Mouse (Mus musculus) forebrain, embryonic 10.5 days (tissue): ENCODE measurements around the gene Naa16. TPM values are rescaled to one million over a fixed set of nuclear protein-coding genes. Genes with fewer than 3 reads are reported as not detected.

Source experiments
- DNase-seq: peaks from one replicate; pipeline ENCODE4 v3.0.0-alpha.2; 2017; ENCODE audit warnings: low spot score; ENCODE audit errors: extremely low spot score
- H3K27ac ChIP-seq: fragments of 300-500 bp; sonication (generic); 2 replicates; pipeline ENCODE4 v1.5.1; 2016; ENCODE audit warnings: mild to moderate bottlenecking
- H3K27me3 ChIP-seq: fragments of 300-500 bp; sonication (generic); 2 replicates; pipeline ENCODE4 v1.6.1; 2016; ENCODE audit warnings: mild to moderate bottlenecking; ENCODE audit not compliant: poor library complexity, severe bottlenecking
- H3K36me3 ChIP-seq: fragments of 300-500 bp; sonication (generic); replicated peaks from 2 replicates; pipeline ENCODE4 v1.6.1; 2016; ENCODE audit warnings: mild to moderate bottlenecking, moderate library complexity
- H3K4me1 ChIP-seq: fragments of 300-500 bp; sonication (generic); 2 replicates; pipeline ENCODE4 v1.6.1; 2016
- H3K4me3 ChIP-seq: fragments of 300-500 bp; sonication (generic); 2 replicates; pipeline ENCODE4 v1.5.1; 2016; ENCODE audit warnings: mild to moderate bottlenecking, moderate library complexity
- H3K9me3 ChIP-seq: fragments of 300-500 bp; sonication (generic); 2 replicates; pipeline ENCODE4 v1.6.1; 2016; ENCODE audit warnings: mild to moderate bottlenecking, moderate library complexity
- WGBS: fragments of 180-500 bp; shearing (Covaris S2); methylation state at CpG from one replicate; pipeline ENCODE4 v1.1.7; 2016; 5-methylcytosine and 5-hydroxymethylcytosine counted together
- polyA plus RNA-seq: library from polyadenylated mRNA; unstranded; fragments of >200 nt; fragmentation: Nextera tagmentation; extraction: Ambion mirVana; gene quantifications from 2 replicates; pipeline ENCODE4 v1.2.1, GENCODE M21; 2016

Gene Naa16
- polyA plus RNA-seq, 1 experiment from 2014 or later = 51.8 TPM

- 24% methylated on average over 8 of the region's 8 CpGs for whole genome bisulfite sequencing
- H3K27me3 ChIP-seq = no peaks in the 10 kb centered on the region
- H3K4me1 ChIP-seq = peaks cover 18% of the 10 kb centered on the region
- H3K27ac ChIP-seq = peak overlapping the region; percentile 73
- H3K36me3 ChIP-seq = no peaks in the 10 kb centered on the region
- no peaks in the 10 kb centered on the region for H3K9me3 ChIP-seq
- peak; percentile 55 for DNase-seq
- H3K4me3 ChIP-seq = no peak overlapping the region
Observed at GRCm38 (mm10) chr14:79321152-79321551, 69.4 kb downstream of the Naa16 start.

GRCm38 (mm10) chr14:79317602-79318001, 73.0 kb downstream of the Naa16 start:
- WGBS = 86% methylated on average over 2 of the region's 2 CpGs
- no peak overlapping the region for H3K4me3 ChIP-seq
- DNase-seq = no peak
- H3K9me3 ChIP-seq = no peaks in the 10 kb centered on the region
- H3K4me1 ChIP-seq = peaks cover 16% of the 10 kb centered on the region
- H3K36me3 ChIP-seq = no peaks in the 10 kb centered on the region
- H3K27ac ChIP-seq = no peak overlapping the region
- H3K27me3 ChIP-seq = no peaks in the 10 kb centered on the region

- Histone ChIP-seq H3K9me3 (no peaks in the 10 kb centered on the region), H3K27ac (peak overlapping the region; percentile 41; the same call in 1 of the 2 replicates), H3K4me1 (peaks cover 18% of the 10 kb centered on the region), H3K36me3 (no peaks in the 10 kb centered on the region), H3K4me3 (no peak overlapping the region), H3K27me3 (no peaks in the 10 kb centered on the region)
- no peak for DNase-seq
- 69% methylated on average over 7 of the region's 7 CpGs for WGBS
Observed at GRCm38 (mm10) chr14:79315877-79316276, 74.7 kb downstream of the Naa16 start.

- no peaks in the 10 kb centered on the region for H3K9me3 ChIP-seq
- 87% methylated on average over 12 of the region's 12 CpGs for whole genome bisulfite sequencing
Observed at GRCm38 (mm10) chr14:79314245-79315010, 76.2 kb downstream of the Naa16 start.

GRCm38 (mm10) chr14:79313439-79314175, 77.0 kb downstream of the Naa16 start:
- Histone ChIP-seq H3K4me3 (no peak overlapping the region), H3K36me3 (no peaks in the 10 kb centered on the region), H3K9me3 (no peaks in the 10 kb centered on the region), H3K27me3 (0 out of 2 replicates have a peak, but pooled peaks cover 4% of the 10 kb centered on the region), H3K27ac (0 out of 2 replicates have a peak overlapping the region, but pooled peaks have one; percentile 48), H3K4me1 (peaks cover 20% of the 10 kb centered on the region)
- WGBS = 76% methylated on average over 8 of the region's 8 CpGs
- DNase-seq = no peak

More at GRCm38 (mm10) chr14:79314245-79315010, 76.2 kb downstream of the Naa16 start:
- H3K27me3 ChIP-seq = no peaks in the 10 kb centered on the region
- H3K36me3 ChIP-seq = no peaks in the 10 kb centered on the region
- H3K27ac ChIP-seq = 0 out of 2 replicates have a peak overlapping the region, but pooled peaks have one; percentile 48
- peaks cover 13% of the 10 kb centered on the region; the same call in 1 of the 2 replicates for H3K4me1 ChIP-seq
- no peak overlapping the region for H3K4me3 ChIP-seq
- DNase-seq = no peak

GRCm38 (mm10) chr14:79312719-79313118, 77.9 kb downstream of the Naa16 start:
- H3K4me1 ChIP-seq = peaks cover 29% of the 10 kb centered on the region
- no peak overlapping the region for H3K27ac ChIP-seq
- H3K27me3 ChIP-seq = 0 out of 2 replicates have a peak, but pooled peaks cover 4% of the 10 kb centered on the region
- H3K9me3 ChIP-seq = no peaks in the 10 kb centered on the region
- no peak overlapping the region for H3K4me3 ChIP-seq
- H3K36me3 ChIP-seq = no peaks in the 10 kb centered on the region
- WGBS = 86% methylated on average over 4 of the region's 4 CpGs
- no peak for DNase-seq

- Histone ChIP-seq H3K4me3 (no peak overlapping the region), H3K4me1 (peaks cover 36% of the 10 kb centered on the region), H3K36me3 (no peaks in the 10 kb centered on the region), H3K9me3 (no peaks in the 10 kb centered on the region), H3K27me3 (0 out of 2 replicates have a peak, but pooled peaks cover 4% of the 10 kb centered on the region), H3K27ac (no peak overlapping the region)
- no peak for DNase-seq
- WGBS = 71% methylated on average over 4 of the region's 4 CpGs
Observed at GRCm38 (mm10) chr14:79311918-79312454, 78.6 kb downstream of the Naa16 start.

GRCm38 (mm10) chr14:79309115-79309514, 81.5 kb downstream of the Naa16 start:
- H3K9me3 ChIP-seq = no peaks in the 10 kb centered on the region
- peaks cover 30% of the 10 kb centered on the region for H3K4me1 ChIP-seq
- 60% methylated on average over 4 of the region's 4 CpGs for WGBS
- H3K27me3 ChIP-seq = peaks cover 14% of the 10 kb centered on the region; the same call in 1 of the 2 replicates
- DNase-seq = no peak
- H3K36me3 ChIP-seq = no peaks in the 10 kb centered on the region
- no peak overlapping the region for H3K27ac ChIP-seq
- H3K4me3 ChIP-seq = no peak overlapping the region

GRCm38 (mm10) chr14:79308364-79308763, 82.2 kb downstream of the Naa16 start:
- WGBS = 22% methylated on average over 4 of the region's 4 CpGs
- Histone ChIP-seq H3K27ac (peak overlapping the region; percentile 36), H3K9me3 (no peaks in the 10 kb centered on the region), H3K27me3 (peaks cover 18% of the 10 kb centered on the region), H3K36me3 (no peaks in the 10 kb centered on the region), H3K4me1 (peaks cover 30% of the 10 kb centered on the region), H3K4me3 (no peak overlapping the region)
- no peak for DNase-seq

- Histone ChIP-seq H3K9me3 (no peaks in the 10 kb centered on the region), H3K4me3 (no peak overlapping the region), H3K27me3 (peaks cover 22% of the 10 kb centered on the region), H3K4me1 (peaks cover 30% of the 10 kb centered on the region), H3K27ac (peak overlapping the region; percentile 36; the same call in 1 of the 2 replicates), H3K36me3 (no peaks in the 10 kb centered on the region)
- DNase-seq = no peak
- 65% methylated on average over 5 of the region's 5 CpGs for WGBS
Observed at GRCm38 (mm10) chr14:79307908-79308307, 82.7 kb downstream of the Naa16 start.

- no peaks in the 10 kb centered on the region for H3K9me3 ChIP-seq
- WGBS = 89% methylated on average over 7 of the region's 7 CpGs
- H3K4me3 ChIP-seq = no peak overlapping the region
- H3K27ac ChIP-seq = no peak overlapping the region
- H3K4me1 ChIP-seq = peaks cover 30% of the 10 kb centered on the region
- peaks cover 30% of the 10 kb centered on the region for H3K27me3 ChIP-seq
- no peaks in the 10 kb centered on the region for H3K36me3 ChIP-seq
- DNase-seq = no peak
Observed at GRCm38 (mm10) chr14:79307138-79307537, 83.4 kb downstream of the Naa16 start.

- 95% methylated on average over 6 of the region's 6 CpGs for WGBS
Observed at GRCm38 (mm10) chr14:79304873-79305464, 85.6 kb downstream of the Naa16 start.

More at GRCm38 (mm10) chr14:79304873-79305464, 85.6 kb downstream of the Naa16 start:
- no peak for DNase-seq
- Histone ChIP-seq H3K4me1 (peaks cover 45% of the 10 kb centered on the region), H3K27me3 (peaks cover 47% of the 10 kb centered on the region), H3K9me3 (no peaks in the 10 kb centered on the region), H3K36me3 (no peaks in the 10 kb centered on the region), H3K27ac (no peak overlapping the region), H3K4me3 (no peak overlapping the region)
